Mouse (Mus musculus): ENCODE data around the gene Gm45021.

Gene Gm45021

GRCm38 (mm10) chr6:48648779-48649178, 59.4 kb downstream of the Gm45021 start:
- DNase-seq (ENCODE audit: low read depth, low spot score) = no peak

- DNase-seq (ENCODE audit: low read depth, low spot score) = no peak
Measured at GRCm38 (mm10) chr6:48650041-48650440, 60.6 kb downstream of the Gm45021 start.

DNA sequence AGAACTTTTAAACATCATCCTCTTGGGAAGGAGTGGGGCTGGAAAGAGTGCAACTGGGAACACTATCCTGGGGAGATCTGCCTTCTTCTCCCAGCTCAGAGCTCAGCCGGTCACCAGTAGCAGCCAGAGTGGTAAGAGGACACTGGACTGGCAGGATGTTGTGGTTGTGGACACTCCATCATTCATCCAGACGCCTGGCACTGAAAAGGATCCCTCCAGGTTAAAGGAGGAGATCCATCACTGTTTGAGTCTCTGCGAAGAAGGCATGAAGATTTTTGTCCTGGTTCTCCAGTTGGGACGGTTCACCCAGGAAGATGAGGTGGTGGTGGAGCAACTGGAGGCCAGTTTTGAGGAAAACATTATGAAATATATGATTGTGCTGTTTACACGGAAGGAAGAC, 69.3 kb downstream of the Gm45021 start:
- no peak for DNase-seq (ENCODE audit: low read depth, low spot score)

All from CD4-positive, CD25-positive, alpha-beta regulatory T cell, adult 2 months (primary cell).